Comparison of ENCODE assay signal across 8 mouse cellular contexts in genomic region chr11:87749192-87750042, GRCm38 (mm10). TPM values are rescaled to one million over a fixed set of nuclear protein-coding genes. Genes with fewer than 3 reads are reported as not detected.
DNase-seq lines count a peak whose midpoint lies in the region; ATAC-seq lines count a peak whose summit lies in the region.

No protein-coding gene starts in this region.

- peak overlapping the region; percentile 71 for H3K9ac ChIP-seq in liver, embryonic 15.5 days
- H3K9ac ChIP-seq in hindbrain, embryonic 13.5 days: no peak overlapping the region

- no peaks in the 10 kb centered on the region for H3K27me3 ChIP-seq in liver, embryonic 15.5 days
- H3K27me3 ChIP-seq in hindbrain, embryonic 13.5 days: 0 out of 2 replicates have a peak, but pooled peaks cover 8% of the 10 kb centered on the region

- peak; percentile 72 to 79 for ATAC-seq in hematopoietic stem cell, adult 5-6 weeks (replicated peaks in 1 of 2; ENCODE audit: insufficient read depth in 1 of 2, low FRiP score in 2 of 2, low TSS enrichment in 1 of 2, low read depth in 1 of 2, poor library complexity in 2 of 2, severe bottlenecking in 2 of 2)
- peak; percentile 79 for ATAC-seq in liver, embryonic 15.5 days (ENCODE audit: insufficient read depth)
- no peak for ATAC-seq in hindbrain, embryonic 13.5 days (ENCODE audit: low FRiP score)

- peaks cover 85% of the 10 kb centered on the region for H3K4me1 ChIP-seq in liver, embryonic 15.5 days (replicated peaks)
- no peaks in the 10 kb centered on the region for H3K4me1 ChIP-seq in hindbrain, embryonic 13.5 days (replicated peaks)

- no peaks in the 10 kb centered on the region for H3K9me3 ChIP-seq in liver, embryonic 15.5 days (replicated peaks)
- H3K9me3 ChIP-seq in hindbrain, embryonic 13.5 days: no peaks in the 10 kb centered on the region

- peaks cover 14% of the 10 kb centered on the region for H3K36me3 ChIP-seq in liver, embryonic 15.5 days (replicated peaks)
- peaks cover 14% of the 10 kb centered on the region for H3K36me3 ChIP-seq in hindbrain, embryonic 13.5 days

- DNase-seq in 3T3-L1 (ENCODE audit: low read depth, low spot score): peak; percentile 52
- peak; percentile 98 for DNase-seq in CD4-positive helper T cell, adult 2 months (ENCODE audit: low read depth, low spot score)
- peak; percentile 95 for DNase-seq in c-Kit-positive CD71-positive TER-119-positive erythroid progenitor cells, embryonic 14.5 days (ENCODE audit: low spot score)
- peak; percentile 84 to 94 for DNase-seq in spleen, adult 18-20 months
- DNase-seq in layer of hippocampus, postnatal 36 days: no peak

- H3K27ac ChIP-seq in liver, embryonic 15.5 days (replicated peaks): peak overlapping the region; percentile 98
- no peak overlapping the region for H3K27ac ChIP-seq in hindbrain, embryonic 13.5 days

- 8% methylated on average over 18 of the region's 18 CpGs for WGBS in liver, embryonic 15.5 days (ENCODE audit: insufficient replicate concordance)
- 65% methylated on average over 18 of the region's 18 CpGs for WGBS in hindbrain, embryonic 13.5 days

- H3K4me2 ChIP-seq in liver, embryonic 15.5 days: peak overlapping the region; percentile 78
- no peak overlapping the region for H3K4me2 ChIP-seq in hindbrain, embryonic 13.5 days

- H3K4me3 ChIP-seq in liver, embryonic 15.5 days (replicated peaks): peak overlapping the region; percentile 54
- H3K4me3 ChIP-seq in hindbrain, embryonic 13.5 days: no peak overlapping the region

RNA-seq across cellular contexts. Expression of gene Tspoap1, which starts 10.9 kb away (rescaled TPM):
- total RNA-seq in hematopoietic stem cell, adult 5-6 weeks (2017): 6.8 and 7.7 TPM in 2 replicates
- polyA plus RNA-seq in liver, embryonic 15.5 days (2015; fragmentation: Nextera tagmentation; extraction: Ambion mirVana): 3.3 and 3.5 TPM in 2 replicates
- polyA plus RNA-seq in hindbrain, embryonic 13.5 days (2015; fragmentation: Nextera tagmentation; extraction: Ambion mirVana): 40.7 and 40.8 TPM in 2 replicates
- 100 to 1,000 TPM; 146 to 163 TPM for total RNA-seq in layer of hippocampus, postnatal 36 days (2021)

RNA-seq across cellular contexts. Expression of gene Supt4a, which starts 12.1 kb away (rescaled TPM):
- 61.7 and 69.9 TPM in 2 replicates for total RNA-seq in hematopoietic stem cell, adult 5-6 weeks (2017)
- 177 and 195 TPM in 2 replicates for polyA plus RNA-seq in liver, embryonic 15.5 days (2015; fragmentation: Nextera tagmentation; extraction: Ambion mirVana)
- polyA plus RNA-seq in hindbrain, embryonic 13.5 days (2015; fragmentation: Nextera tagmentation; extraction: Ambion mirVana): 143 and 150 TPM in 2 replicates
- 10 to 100 TPM; 71.7 to 78.7 TPM for total RNA-seq in layer of hippocampus, postnatal 36 days (2021)

RNA-seq across cellular contexts. Expression of gene Mpo, which starts 44.0 kb away (rescaled TPM):
- total RNA-seq in hematopoietic stem cell, adult 5-6 weeks (2017): 288 and 568 TPM in 2 replicates
- polyA plus RNA-seq in liver, embryonic 15.5 days (2015; fragmentation: Nextera tagmentation; extraction: Ambion mirVana): 448 and 474 TPM in 2 replicates
- 0.65 and 1.00 TPM in 2 replicates for polyA plus RNA-seq in hindbrain, embryonic 13.5 days (2015; fragmentation: Nextera tagmentation; extraction: Ambion mirVana)
- under 1 TPM; 0.28 to 0.60 TPM for total RNA-seq in layer of hippocampus, postnatal 36 days (2021)

Comparison
In these comparisons a context has a peak if more than half of its experiments do, and no peak if none do; other contexts are left out.
1. DNase-seq: peak in 3T3-L1 (single experiment), CD4-positive helper T cell, adult 2 months (single experiment), c-Kit-positive CD71-positive TER-119-positive erythroid progenitor cells, embryonic 14.5 days (single experiment) and spleen, adult 18-20 months (2 of 2); none in layer of hippocampus, postnatal 36 days (0 of 2).
2. RNA of gene Tspoap1, which starts 10.9 kb away (total RNA-seq): 146 to 163 TPM in layer of hippocampus, postnatal 36 days; 6.8 to 7.7 TPM in hematopoietic stem cell, adult 5-6 weeks; every median in the first group is over 10 times any median in the second.
3. RNA of gene Mpo, which starts 44.0 kb away (total RNA-seq): 288 to 568 TPM in hematopoietic stem cell, adult 5-6 weeks; 0.28 to 0.60 TPM in layer of hippocampus, postnatal 36 days; every median in the first group is over 100 times any median in the second.